Mouse (Mus musculus): ENCODE measurements at regions not wholly inside any gene's neighbourhood (a gene's known extent, or its start where the extent isn't known, plus 50 kb on each side); places are given as distances from the start of the nearest gene placed in this dataset.
A peak's percentile ranks its signal among the peaks of the same experiment; 100 is the strongest.

GRCm38 (mm10) chr17:88260176-88260575 lies 180.3 kb upstream of the Foxn2 start:
- no peak for DNase-seq

- DNase-seq: no peak
Observed at GRCm38 (mm10) chr17:88260826-88261225, 179.7 kb upstream of the Foxn2 start.

- DNase-seq: no peak
Observed at GRCm38 (mm10) chr17:88261556-88261955, 179.0 kb upstream of the Foxn2 start.

GRCm38 (mm10) chr17:88262326-88263187 lies 178.0 kb upstream of the Foxn2 start:
- no peak for DNase-seq

- no peak for DNase-seq
Observed at GRCm38 (mm10) chr17:88265291-88265690, 175.2 kb upstream of the Foxn2 start.

GRCm38 (mm10) chr17:88268216-88268615 lies 172.3 kb upstream of the Foxn2 start:
- DNase-seq: no peak

- DNase-seq: no peak
Observed at GRCm38 (mm10) chr17:88268802-88269201, 171.7 kb upstream of the Foxn2 start.

GRCm38 (mm10) chr17:88270896-88271295 lies 169.6 kb upstream of the Foxn2 start:
- no peak for DNase-seq

- no peak for DNase-seq
Observed at GRCm38 (mm10) chr17:88272161-88272560, 168.3 kb upstream of the Foxn2 start.

GRCm38 (mm10) chr17:88273520-88273919 lies 167.0 kb upstream of the Foxn2 start:
- no peak for DNase-seq

GRCm38 (mm10) chr17:88274003-88274698 lies 166.4 kb upstream of the Foxn2 start:
- peak; percentile 69 to 78 for DNase-seq

- DNase-seq: no peak
Observed at GRCm38 (mm10) chr17:88274720-88275433, 165.6 kb upstream of the Foxn2 start.

- no peak for DNase-seq
Observed at GRCm38 (mm10) chr17:88279656-88280055, 160.9 kb upstream of the Foxn2 start.

- no peak for DNase-seq
Observed at GRCm38 (mm10) chr17:88282711-88283110, 157.8 kb upstream of the Foxn2 start.

- no peak for DNase-seq
Observed at GRCm38 (mm10) chr17:88284477-88284876, 156.0 kb upstream of the Foxn2 start.

GRCm38 (mm10) chr17:88287861-88288260 lies 152.7 kb upstream of the Foxn2 start:
- DNase-seq: no peak

- no peak for DNase-seq
Observed at GRCm38 (mm10) chr17:88297520-88297919, 143.0 kb upstream of the Foxn2 start.

GRCm38 (mm10) chr17:88303991-88304390 lies 136.5 kb upstream of the Foxn2 start:
- peak; percentile 56 for DNase-seq

- no peak for DNase-seq
Observed at GRCm38 (mm10) chr17:88305165-88305564, 135.3 kb upstream of the Foxn2 start.

GRCm38 (mm10) chr17:88306325-88306724 lies 134.2 kb upstream of the Foxn2 start:
- no peak for DNase-seq

- no peak for DNase-seq
Observed at GRCm38 (mm10) chr17:88307082-88307481, 133.4 kb upstream of the Foxn2 start.

- no peak for DNase-seq
Observed at GRCm38 (mm10) chr17:88307826-88308225, 132.7 kb upstream of the Foxn2 start.

GRCm38 (mm10) chr17:88312876-88313275 lies 127.6 kb upstream of the Foxn2 start:
- DNase-seq: peak; percentile 45 to 46

Data from kidney, postnatal 4 days (tissue).